Mouse (Mus musculus) retina, adult 2 months (tissue): Measurements from ENCODE around the gene Pf4.
"Not testable (repeated sequence)": the region's sequence is repeated elsewhere in the genome, so short reads cannot be mapped to it uniquely, and the experiment has no call there.

Source experiments
- DNase-seq: peaks from one replicate; pipeline ENCODE4 v3.0.0-alpha.2; 2012; ENCODE audit warnings: low read depth, low spot score

The Pf4 gene

GRCm38 (mm10) chr5:90788114-90788513, 15.9 kb downstream of the Pf4 start:
- no peak for DNase-seq

GRCm38 (mm10) chr5:90789306-90790073, 17.3 kb downstream of the Pf4 start:
- DNase-seq = no peak

DNA sequence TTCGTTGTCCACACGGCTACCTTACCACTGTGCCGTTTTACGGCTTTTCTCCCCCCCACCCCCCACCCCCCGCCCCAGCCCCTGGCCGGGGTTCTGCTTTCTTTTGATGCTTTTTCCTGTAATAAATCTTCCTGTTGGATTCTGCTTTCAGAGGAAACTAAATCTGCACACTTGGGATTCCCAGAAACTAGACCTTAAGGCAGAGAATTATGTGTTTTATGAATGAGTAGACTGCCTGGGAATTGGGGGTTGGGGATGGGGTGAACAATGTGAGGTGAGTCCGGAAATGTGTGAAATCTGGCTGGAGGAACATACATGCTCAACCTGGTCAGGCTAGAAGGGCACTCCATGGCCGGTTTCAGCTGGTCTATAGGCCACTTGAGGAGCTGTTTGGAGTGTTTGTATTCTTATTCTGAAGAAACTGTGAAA, 17.9 kb downstream of the Pf4 start:
- no peak for DNase-seq

- no peak for DNase-seq
Measured at GRCm38 (mm10) chr5:90794195-90794625, 22.0 kb downstream of the Pf4 start, which contains the start of gene Cxcl15. Cxcl15 (plus strand) TSS chr5:90794534.

DNA sequence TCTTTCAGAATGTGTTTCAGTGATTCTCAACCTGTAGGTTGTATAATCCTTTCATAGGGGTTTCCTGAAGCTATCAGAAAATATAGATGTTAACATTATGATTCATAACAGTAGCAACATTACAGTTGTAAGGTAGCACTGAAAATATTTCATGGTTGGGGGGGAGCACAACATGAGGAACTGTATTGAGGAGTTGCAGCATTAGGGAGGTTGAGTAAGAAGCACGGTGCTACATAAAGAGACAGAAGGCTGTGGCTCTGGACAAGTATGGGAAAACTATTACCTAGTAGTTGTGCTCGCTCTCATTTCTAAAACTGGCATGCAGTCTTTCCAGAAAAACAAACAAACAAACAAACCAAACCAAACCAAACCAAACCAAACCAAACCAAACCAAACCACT, 23.2 kb downstream of the Pf4 start:
- DNase-seq = not testable (repeated sequence)

- no peak for DNase-seq
Measured at GRCm38 (mm10) chr5:90804574-90804973, 32.3 kb downstream of the Pf4 start.

DNA sequence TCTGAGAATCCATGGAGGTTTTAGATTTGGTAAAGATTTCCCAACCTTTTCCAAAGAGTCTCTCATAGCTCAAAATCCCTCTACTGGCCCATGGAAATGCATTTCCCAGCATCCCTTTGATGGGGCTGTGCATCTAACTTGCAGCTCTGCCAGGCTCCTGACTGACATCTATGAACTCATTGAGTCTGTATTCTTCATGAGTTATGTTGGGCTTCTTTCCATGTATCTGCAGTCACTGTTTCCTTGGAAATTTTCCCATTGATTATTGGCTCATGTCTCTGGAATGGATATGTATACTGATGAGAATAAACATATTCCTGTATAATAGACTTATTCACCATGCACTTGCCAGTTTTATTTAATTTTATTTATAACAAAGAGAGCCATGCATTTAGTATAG, 33.8 kb downstream of the Pf4 start:
- DNase-seq = no peak

DNA sequence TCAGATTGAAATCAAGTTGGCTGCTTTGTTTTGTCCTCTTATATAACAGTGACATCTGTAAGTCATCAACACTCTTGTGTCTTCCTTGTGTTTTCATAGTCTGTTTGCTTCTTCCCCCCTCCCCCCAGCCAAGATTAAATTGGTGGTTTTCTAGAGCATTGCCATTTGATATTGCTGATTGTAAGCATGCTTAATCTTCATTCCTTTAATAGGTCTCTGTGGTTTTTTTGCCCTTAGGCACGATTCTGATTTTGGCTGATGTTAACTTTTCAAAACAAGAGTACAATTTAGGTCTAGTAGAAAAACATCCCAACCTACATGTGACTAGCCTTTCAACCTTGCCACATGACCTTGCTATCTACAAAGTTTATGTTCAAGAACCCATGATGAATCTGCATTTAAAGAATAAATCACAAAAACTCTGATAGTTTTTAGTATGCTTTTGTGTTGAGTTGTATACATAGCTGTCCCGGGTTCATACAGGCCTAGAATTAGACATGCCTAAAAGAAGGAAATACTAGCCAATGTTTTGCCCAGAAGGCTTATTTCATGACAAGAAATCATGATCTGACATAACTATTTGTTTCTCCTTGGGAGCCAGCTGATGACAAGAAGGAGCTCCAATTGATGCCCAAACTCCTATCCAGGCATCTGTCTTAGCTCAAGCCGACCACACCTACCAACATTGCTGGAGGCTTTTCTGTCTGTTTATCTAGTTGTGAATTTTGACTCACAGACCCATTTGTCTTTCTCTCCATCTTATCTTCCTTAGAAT, 35.1 kb downstream of the Pf4 start:
- DNase-seq = no peak

DNA sequence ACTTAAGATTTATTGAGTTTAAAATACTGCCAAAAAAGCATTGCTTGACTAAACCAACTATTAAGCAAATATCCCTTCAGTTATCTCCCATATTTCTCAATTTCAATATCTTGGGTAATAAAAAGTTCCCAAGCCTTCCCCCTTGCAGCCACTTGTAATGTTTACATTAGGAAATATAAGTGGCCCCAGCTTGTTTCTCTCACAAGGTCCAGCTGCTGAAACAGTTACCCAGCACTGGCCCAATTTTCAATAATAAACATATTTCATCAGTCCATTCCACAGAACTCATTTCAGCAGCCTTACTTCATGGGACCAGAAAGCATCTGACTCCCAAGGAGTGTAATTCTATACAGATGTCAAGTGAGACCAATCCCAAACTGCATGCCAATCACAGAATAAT, 47.5 kb downstream of the Pf4 start:
- no peak for DNase-seq
